Mouse (Mus musculus): ENCODE data around the gene Rbfox1. TPM values are rescaled to one million over a fixed set of nuclear protein-coding genes. Genes with fewer than 3 reads are reported as not detected.

The Rbfox1 gene
- total and polyA plus RNA-seq, 3 experiments, result 31.6 to 58.1 (median 52.9) TPM

- DNase-seq, result no peak
- TF ChIP-seq POLR2A (IDR thresholded peaks at IDR 0.05; ENCODE audit: insufficient read depth, low read depth, low read length) (no peak), EP300 (IDR thresholded peaks at IDR 0.05; ENCODE audit: insufficient read depth, low read depth, low read length) (0 out of 2 replicates have a peak, but pooled peaks have one; percentile 53)
- H3K27ac ChIP-seq, result peak overlapping the region; percentile 76
- no peak overlapping the region for H3K4me3 ChIP-seq
- 55% methylated on average over 7 of the region's 7 CpGs for WGBS
- intact Hi-C loops (cut with DNase I), result no loop called here
- peaks cover 17% of the 10 kb centered on the region for H3K36me3 ChIP-seq (ENCODE audit: control insufficient read depth, insufficient read depth, low read length)
- no peaks in the 10 kb centered on the region; the same call in 1 of the 2 replicates for H3K79me2 ChIP-seq (replicated peaks; ENCODE audit: control insufficient read depth, insufficient read depth, low read length)
- no peak overlapping the region for H3K9ac ChIP-seq (ENCODE audit: low read depth, low read length)
- H3K27me3 ChIP-seq (ENCODE audit: control insufficient read depth, insufficient read depth, low read length), result no peaks in the 10 kb centered on the region
- H3K4me1 ChIP-seq (ENCODE audit: control insufficient read depth, insufficient read depth, low read length), result peaks cover 8% of the 10 kb centered on the region; the same call in 1 of the 2 replicates
Measured at GRCm38 (mm10) chr16:7094181-7094749, 1209.1 kb downstream of the Rbfox1 start.

- no peak overlapping the region for H3K4me3 ChIP-seq
- peaks cover 8% of the 10 kb centered on the region for H3K4me1 ChIP-seq (ENCODE audit: control insufficient read depth, insufficient read depth, low read length)
- peak overlapping the region; percentile 65 for H3K27ac ChIP-seq
- no peaks in the 10 kb centered on the region; the same call in 1 of the 2 replicates for H3K79me2 ChIP-seq (replicated peaks; ENCODE audit: control insufficient read depth, insufficient read depth, low read length)
- intact Hi-C loops (cut with DNase I), result loop anchor here (5.0 kb wide), 1 partner anchor 40 kb away; no protein-coding TSS in a partner anchor
- peaks cover 16% of the 10 kb centered on the region for H3K36me3 ChIP-seq (ENCODE audit: control insufficient read depth, insufficient read depth, low read length)
- H3K9ac ChIP-seq (ENCODE audit: low read depth, low read length), result no peak overlapping the region
- TF ChIP-seq CTCF (IDR thresholded peaks at IDR 0.05), result no peak
- no peak for TF ChIP-seq POLR2A (IDR thresholded peaks at IDR 0.05; ENCODE audit: insufficient read depth, low read depth, low read length)
- TF ChIP-seq EP300 (IDR thresholded peaks at IDR 0.05; ENCODE audit: insufficient read depth, low read depth, low read length), result no peak
- no peak for DNase-seq
- H3K27me3 ChIP-seq (ENCODE audit: control insufficient read depth, insufficient read depth, low read length), result no peaks in the 10 kb centered on the region
- WGBS, result 49% methylated on average over 2 of the region's 2 CpGs
Measured at GRCm38 (mm10) chr16:7097071-7097470, 1211.9 kb downstream of the Rbfox1 start.

- no peaks in the 10 kb centered on the region for H3K27me3 ChIP-seq (ENCODE audit: control insufficient read depth, insufficient read depth, low read length)
- peaks cover 8% of the 10 kb centered on the region for H3K4me1 ChIP-seq (ENCODE audit: control insufficient read depth, insufficient read depth, low read length)
- H3K4me3 ChIP-seq, result no peak overlapping the region
- DNase-seq, result no peak
- H3K79me2 ChIP-seq (replicated peaks; ENCODE audit: control insufficient read depth, insufficient read depth, low read length), result no peaks in the 10 kb centered on the region; the same call in 1 of the 2 replicates
- intact Hi-C loops (cut with DNase I), result loop anchor here (5.0 kb wide), 1 partner anchor 41 kb away; no protein-coding TSS in a partner anchor
- TF ChIP-seq EP300 (IDR thresholded peaks at IDR 0.05; ENCODE audit: insufficient read depth, low read depth, low read length), result no peak
- no peak for TF ChIP-seq POLR2A (IDR thresholded peaks at IDR 0.05; ENCODE audit: insufficient read depth, low read depth, low read length)
- no peak for TF ChIP-seq CTCF (IDR thresholded peaks at IDR 0.05)
- H3K27ac ChIP-seq, result peak overlapping the region; percentile 86
- 90% methylated on average over 8 of the region's 8 CpGs for WGBS
- no peak overlapping the region for H3K9ac ChIP-seq (ENCODE audit: low read depth, low read length)
- H3K36me3 ChIP-seq (ENCODE audit: control insufficient read depth, insufficient read depth, low read length), result peaks cover 16% of the 10 kb centered on the region
Measured at GRCm38 (mm10) chr16:7097951-7098710, 1213.0 kb downstream of the Rbfox1 start.

GRCm38 (mm10) chr16:7099506-7100300 is 1214.5 kb downstream of the Rbfox1 start:
- intact Hi-C loops (cut with DNase I), result loop anchor here (5.0 kb wide), 1 partner anchor 42 kb away; no protein-coding TSS in a partner anchor
- Histone ChIP-seq H3K27me3 (ENCODE audit: control insufficient read depth, insufficient read depth, low read length) (no peaks in the 10 kb centered on the region), H3K27ac (peak overlapping the region; percentile 86), H3K79me2 (replicated peaks; ENCODE audit: control insufficient read depth, insufficient read depth, low read length) (no peaks in the 10 kb centered on the region; the same call in 1 of the 2 replicates), H3K4me3 (no peak overlapping the region), H3K4me1 (ENCODE audit: control insufficient read depth, insufficient read depth, low read length) (peaks cover 8% of the 10 kb centered on the region), H3K9ac (ENCODE audit: low read depth, low read length) (no peak overlapping the region), H3K36me3 (ENCODE audit: control insufficient read depth, insufficient read depth, low read length) (peaks cover 13% of the 10 kb centered on the region)
- WGBS, result 19% methylated on average over 11 of the region's 11 CpGs
- DNase-seq, result peak; percentile 64 to 84
- TF ChIP-seq EP300 (IDR thresholded peaks at IDR 0.05; ENCODE audit: insufficient read depth, low read depth, low read length) (peak; percentile 90), POLR2A (IDR thresholded peaks at IDR 0.05; ENCODE audit: insufficient read depth, low read depth, low read length) (no peak), CTCF (IDR thresholded peaks at IDR 0.05) (no peak)

- H3K27me3 ChIP-seq (ENCODE audit: control insufficient read depth, insufficient read depth, low read length), result no peaks in the 10 kb centered on the region
- peaks cover 6% of the 10 kb centered on the region for H3K4me1 ChIP-seq (ENCODE audit: control insufficient read depth, insufficient read depth, low read length)
- H3K36me3 ChIP-seq (ENCODE audit: control insufficient read depth, insufficient read depth, low read length), result peaks cover 6% of the 10 kb centered on the region
- TF ChIP-seq CTCF (IDR thresholded peaks at IDR 0.05) (no peak), POLR2A (IDR thresholded peaks at IDR 0.05; ENCODE audit: insufficient read depth, low read depth, low read length) (no peak), EP300 (IDR thresholded peaks at IDR 0.05; ENCODE audit: insufficient read depth, low read depth, low read length) (0 out of 2 replicates have a peak, but pooled peaks have one; percentile 17)
- intact Hi-C loops (cut with DNase I), result no loop called here
- H3K9ac ChIP-seq (ENCODE audit: low read depth, low read length), result no peak overlapping the region
- 53% methylated on average over 1 of the region's 1 CpGs for WGBS
- peak overlapping the region; percentile 61 for H3K27ac ChIP-seq
- H3K79me2 ChIP-seq (replicated peaks; ENCODE audit: control insufficient read depth, insufficient read depth, low read length), result no peaks in the 10 kb centered on the region; the same call in 1 of the 2 replicates
- DNase-seq, result no peak
- no peak overlapping the region for H3K4me3 ChIP-seq
Measured at GRCm38 (mm10) chr16:7102486-7102885, 1217.3 kb downstream of the Rbfox1 start.
